Mouse (Mus musculus): ENCODE results near the gene Rgs10. TPM values are rescaled to one million over a fixed set of nuclear protein-coding genes. Genes with fewer than 3 reads are reported as not detected.

Gene Rgs10
- polyA plus RNA-seq, 1 experiment from 2014 or later = 56.8 TPM

- Histone ChIP-seq H3K27me3 (ENCODE audit: control insufficient read depth, insufficient read depth, low read length) (no peaks in the 10 kb centered on the region), H3K4me3 (ENCODE audit: low read depth, low read length) (no peak overlapping the region), H3K36me3 (ENCODE audit: control insufficient read depth, insufficient read depth, low read length) (no peaks in the 10 kb centered on the region), H3K4me2 (ENCODE audit: low read depth, low read length) (no peak overlapping the region), H3K4me1 (ENCODE audit: control insufficient read depth, insufficient read depth, low read length) (no peaks in the 10 kb centered on the region), H3K27ac (ENCODE audit: low read depth, low read length) (no peak overlapping the region), H3K9me3 (ENCODE audit: control insufficient read depth, low read length) (no peaks in the 10 kb centered on the region), H3K9ac (replicated peaks; ENCODE audit: low read depth, low read length) (no peak overlapping the region)
- ATAC-seq (ENCODE audit: low read depth) = no peak
- 81% methylated on average over 9 of the region's 9 CpGs for WGBS
Observed at GRCm38 (mm10) chr7:128358741-128359140, 59.8 kb downstream of the Rgs10 start.

GRCm38 (mm10) chr7:128356868-128357755 lies 61.4 kb downstream of the Rgs10 start:
- ATAC-seq (ENCODE audit: low read depth) = no peak
- H3K4me1 ChIP-seq (ENCODE audit: control insufficient read depth, insufficient read depth, low read length) = no peaks in the 10 kb centered on the region
- H3K9ac ChIP-seq (replicated peaks; ENCODE audit: low read depth, low read length) = no peak overlapping the region
- H3K4me3 ChIP-seq (ENCODE audit: low read depth, low read length) = no peak overlapping the region
- no peak overlapping the region for H3K4me2 ChIP-seq (ENCODE audit: low read depth, low read length)
- WGBS = 72% methylated on average over 9 of the region's 9 CpGs
- no peaks in the 10 kb centered on the region for H3K27me3 ChIP-seq (ENCODE audit: control insufficient read depth, insufficient read depth, low read length)
- H3K27ac ChIP-seq (ENCODE audit: low read depth, low read length) = no peak overlapping the region
- H3K36me3 ChIP-seq (ENCODE audit: control insufficient read depth, insufficient read depth, low read length) = no peaks in the 10 kb centered on the region
- H3K9me3 ChIP-seq (ENCODE audit: control insufficient read depth, low read length) = no peaks in the 10 kb centered on the region

GRCm38 (mm10) chr7:128355463-128355862 lies 63.1 kb downstream of the Rgs10 start:
- Histone ChIP-seq H3K27ac (ENCODE audit: low read depth, low read length) (no peak overlapping the region), H3K9me3 (ENCODE audit: control insufficient read depth, low read length) (no peaks in the 10 kb centered on the region), H3K9ac (replicated peaks; ENCODE audit: low read depth, low read length) (no peak overlapping the region), H3K27me3 (ENCODE audit: control insufficient read depth, insufficient read depth, low read length) (no peaks in the 10 kb centered on the region), H3K4me1 (ENCODE audit: control insufficient read depth, insufficient read depth, low read length) (no peaks in the 10 kb centered on the region), H3K4me3 (ENCODE audit: low read depth, low read length) (no peak overlapping the region), H3K4me2 (ENCODE audit: low read depth, low read length) (no peak overlapping the region), H3K36me3 (ENCODE audit: control insufficient read depth, insufficient read depth, low read length) (no peaks in the 10 kb centered on the region)
- no peak for ATAC-seq (ENCODE audit: low read depth)
- 86% methylated on average over 5 of the region's 5 CpGs for WGBS

GRCm38 (mm10) chr7:128352721-128353120 lies 65.8 kb downstream of the Rgs10 start:
- Histone ChIP-seq H3K9me3 (ENCODE audit: control insufficient read depth, low read length) (no peaks in the 10 kb centered on the region), H3K27me3 (ENCODE audit: control insufficient read depth, insufficient read depth, low read length) (no peaks in the 10 kb centered on the region), H3K9ac (replicated peaks; ENCODE audit: low read depth, low read length) (no peak overlapping the region), H3K4me3 (ENCODE audit: low read depth, low read length) (no peak overlapping the region), H3K4me2 (ENCODE audit: low read depth, low read length) (no peak overlapping the region), H3K27ac (ENCODE audit: low read depth, low read length) (no peak overlapping the region), H3K4me1 (ENCODE audit: control insufficient read depth, insufficient read depth, low read length) (no peaks in the 10 kb centered on the region; the same call in 1 of the 2 replicates), H3K36me3 (ENCODE audit: control insufficient read depth, insufficient read depth, low read length) (no peaks in the 10 kb centered on the region)
- ATAC-seq (ENCODE audit: low read depth) = no peak
- WGBS = 73% methylated on average over 3 of the region's 3 CpGs

GRCm38 (mm10) chr7:128351176-128351575 lies 67.4 kb downstream of the Rgs10 start:
- WGBS = 33% methylated on average over 5 of the region's 5 CpGs

GRCm38 (mm10) chr7:128350316-128350715 lies 68.2 kb downstream of the Rgs10 start:
- Histone ChIP-seq H3K4me1 (ENCODE audit: control insufficient read depth, insufficient read depth, low read length) (no peaks in the 10 kb centered on the region; the same call in 1 of the 2 replicates), H3K4me2 (ENCODE audit: low read depth, low read length) (no peak overlapping the region), H3K9ac (replicated peaks; ENCODE audit: low read depth, low read length) (no peak overlapping the region), H3K36me3 (ENCODE audit: control insufficient read depth, insufficient read depth, low read length) (no peaks in the 10 kb centered on the region), H3K4me3 (ENCODE audit: low read depth, low read length) (no peak overlapping the region), H3K9me3 (ENCODE audit: control insufficient read depth, low read length) (no peaks in the 10 kb centered on the region), H3K27me3 (ENCODE audit: control insufficient read depth, insufficient read depth, low read length) (no peaks in the 10 kb centered on the region), H3K27ac (ENCODE audit: low read depth, low read length) (no peak overlapping the region)
- ATAC-seq (ENCODE audit: low read depth) = no peak
- WGBS = 82% methylated on average over 7 of the region's 7 CpGs

More at GRCm38 (mm10) chr7:128351176-128351575, 67.4 kb downstream of the Rgs10 start:
- H3K4me2 ChIP-seq (ENCODE audit: low read depth, low read length) = no peak overlapping the region
- no peaks in the 10 kb centered on the region; the same call in 1 of the 2 replicates for H3K4me1 ChIP-seq (ENCODE audit: control insufficient read depth, insufficient read depth, low read length)
- no peaks in the 10 kb centered on the region for H3K36me3 ChIP-seq (ENCODE audit: control insufficient read depth, insufficient read depth, low read length)
- no peak overlapping the region for H3K4me3 ChIP-seq (ENCODE audit: low read depth, low read length)
- ATAC-seq (ENCODE audit: low read depth) = no peak
- H3K27ac ChIP-seq (ENCODE audit: low read depth, low read length) = no peak overlapping the region
- no peak overlapping the region for H3K9ac ChIP-seq (replicated peaks; ENCODE audit: low read depth, low read length)
- no peaks in the 10 kb centered on the region for H3K27me3 ChIP-seq (ENCODE audit: control insufficient read depth, insufficient read depth, low read length)
- H3K9me3 ChIP-seq (ENCODE audit: control insufficient read depth, low read length) = no peaks in the 10 kb centered on the region

DNA sequence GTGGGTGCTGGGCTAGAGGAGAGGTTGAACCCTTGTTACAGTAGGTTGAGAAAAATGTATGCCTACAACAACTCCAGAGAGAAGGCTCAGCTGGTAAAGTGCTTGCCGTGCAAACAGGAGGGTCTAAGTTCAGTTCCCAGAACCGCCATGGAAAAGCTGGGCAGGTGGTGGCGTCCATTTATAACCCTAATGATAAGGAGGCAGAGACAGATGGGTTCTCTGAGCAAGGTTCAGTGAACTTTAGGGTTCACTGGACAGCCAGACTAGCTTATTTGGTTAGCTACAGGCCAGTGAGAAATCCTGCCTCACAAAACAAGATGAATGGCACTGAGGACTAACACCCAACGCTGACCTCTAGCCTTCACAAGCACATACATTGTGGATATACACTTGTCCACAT lies 68.8 kb downstream of the Rgs10 start:
- Histone ChIP-seq H3K27me3 (ENCODE audit: control insufficient read depth, insufficient read depth, low read length) (no peaks in the 10 kb centered on the region), H3K4me2 (ENCODE audit: low read depth, low read length) (no peak overlapping the region), H3K4me1 (ENCODE audit: control insufficient read depth, insufficient read depth, low read length) (no peaks in the 10 kb centered on the region; the same call in 1 of the 2 replicates), H3K27ac (ENCODE audit: low read depth, low read length) (no peak overlapping the region), H3K36me3 (ENCODE audit: control insufficient read depth, insufficient read depth, low read length) (no peaks in the 10 kb centered on the region), H3K9ac (replicated peaks; ENCODE audit: low read depth, low read length) (no peak overlapping the region), H3K9me3 (ENCODE audit: control insufficient read depth, low read length) (no peaks in the 10 kb centered on the region), H3K4me3 (ENCODE audit: low read depth, low read length) (no peak overlapping the region)
- WGBS = 51% methylated on average over 4 of the region's 4 CpGs
- no peak for ATAC-seq (ENCODE audit: low read depth)

DNA sequence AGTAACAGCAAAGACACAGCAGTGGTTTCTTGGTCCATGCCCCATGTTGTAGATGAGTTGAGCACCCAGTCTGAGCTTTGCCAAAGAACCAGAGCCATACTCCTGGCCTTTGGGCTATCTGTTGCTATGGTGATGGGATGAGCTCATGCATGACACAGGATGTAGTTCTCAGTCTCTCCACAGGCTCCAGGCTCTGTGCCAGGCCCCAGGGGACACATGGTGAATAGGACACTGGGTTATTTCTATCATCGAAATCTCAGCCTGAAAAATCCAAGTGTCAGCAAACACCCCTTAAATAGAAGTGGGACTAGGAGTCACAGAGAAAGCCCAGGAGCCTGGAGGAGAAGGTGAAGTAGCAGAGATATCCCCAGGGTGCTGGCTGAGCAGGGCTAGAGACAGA lies 70.0 kb downstream of the Rgs10 start:
- WGBS = 13% methylated on average over 1 of the region's 1 CpGs

GRCm38 (mm10) chr7:128346991-128347390 lies 71.6 kb downstream of the Rgs10 start:
- H3K4me2 ChIP-seq (ENCODE audit: low read depth, low read length) = no peak overlapping the region
- H3K9ac ChIP-seq (replicated peaks; ENCODE audit: low read depth, low read length) = no peak overlapping the region
- no peaks in the 10 kb centered on the region; the same call in 1 of the 2 replicates for H3K4me1 ChIP-seq (ENCODE audit: control insufficient read depth, insufficient read depth, low read length)
- no peaks in the 10 kb centered on the region for H3K9me3 ChIP-seq (ENCODE audit: control insufficient read depth, low read length)
- H3K36me3 ChIP-seq (ENCODE audit: control insufficient read depth, insufficient read depth, low read length) = no peaks in the 10 kb centered on the region
- H3K27ac ChIP-seq (ENCODE audit: low read depth, low read length) = no peak overlapping the region
- 81% methylated on average over 8 of the region's 8 CpGs for WGBS
- H3K4me3 ChIP-seq (ENCODE audit: low read depth, low read length) = no peak overlapping the region
- H3K27me3 ChIP-seq (ENCODE audit: control insufficient read depth, insufficient read depth, low read length) = no peaks in the 10 kb centered on the region
- no peak for ATAC-seq (ENCODE audit: low read depth)

More for the DNA sequence above, 70.0 kb downstream of the Rgs10 start:
- Histone ChIP-seq H3K4me2 (ENCODE audit: low read depth, low read length) (no peak overlapping the region), H3K27ac (ENCODE audit: low read depth, low read length) (no peak overlapping the region), H3K4me3 (ENCODE audit: low read depth, low read length) (no peak overlapping the region), H3K4me1 (ENCODE audit: control insufficient read depth, insufficient read depth, low read length) (no peaks in the 10 kb centered on the region; the same call in 1 of the 2 replicates), H3K27me3 (ENCODE audit: control insufficient read depth, insufficient read depth, low read length) (no peaks in the 10 kb centered on the region), H3K9ac (replicated peaks; ENCODE audit: low read depth, low read length) (no peak overlapping the region), H3K9me3 (ENCODE audit: control insufficient read depth, low read length) (no peaks in the 10 kb centered on the region), H3K36me3 (ENCODE audit: control insufficient read depth, insufficient read depth, low read length) (no peaks in the 10 kb centered on the region)
- no peak for ATAC-seq (ENCODE audit: low read depth)

Measured in neural tube, embryonic 14.5 days (tissue).